Mouse (Mus musculus) ovary, postnatal 10 days (tissue): ENCODE results near the gene Paf1.

ENCODE experiments used
- DNase-seq: peaks from one replicate; pipeline ENCODE4 v3.0.0; 2022; ENCODE audit warnings: low spot score

Gene Paf1

DNA sequence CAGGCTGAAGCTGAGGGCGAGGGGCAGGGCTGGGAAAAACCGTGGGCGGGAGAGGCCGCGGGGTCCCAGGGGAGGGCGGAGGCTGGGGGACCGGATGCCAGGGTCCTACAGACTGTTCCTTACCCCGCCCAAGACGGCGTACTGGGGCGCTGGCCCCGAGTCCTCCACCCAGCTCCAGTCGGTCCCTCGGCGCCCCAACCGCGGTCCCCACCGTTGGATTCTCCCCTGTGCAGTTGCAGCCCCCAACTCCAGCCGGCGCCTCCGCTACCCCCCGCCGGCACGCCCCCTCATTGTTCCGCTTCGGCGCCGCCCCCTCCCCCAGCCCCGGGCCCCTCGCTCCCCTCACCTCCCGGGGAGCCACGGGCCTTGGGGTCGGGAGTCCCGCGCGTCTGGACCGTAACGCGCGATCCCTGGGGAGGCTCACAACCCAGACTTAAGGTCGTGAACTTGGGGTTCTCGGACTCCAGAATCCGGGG lies 21.2 kb upstream of the Paf1 start:
- peak; percentile 42 for DNase-seq

DNA sequence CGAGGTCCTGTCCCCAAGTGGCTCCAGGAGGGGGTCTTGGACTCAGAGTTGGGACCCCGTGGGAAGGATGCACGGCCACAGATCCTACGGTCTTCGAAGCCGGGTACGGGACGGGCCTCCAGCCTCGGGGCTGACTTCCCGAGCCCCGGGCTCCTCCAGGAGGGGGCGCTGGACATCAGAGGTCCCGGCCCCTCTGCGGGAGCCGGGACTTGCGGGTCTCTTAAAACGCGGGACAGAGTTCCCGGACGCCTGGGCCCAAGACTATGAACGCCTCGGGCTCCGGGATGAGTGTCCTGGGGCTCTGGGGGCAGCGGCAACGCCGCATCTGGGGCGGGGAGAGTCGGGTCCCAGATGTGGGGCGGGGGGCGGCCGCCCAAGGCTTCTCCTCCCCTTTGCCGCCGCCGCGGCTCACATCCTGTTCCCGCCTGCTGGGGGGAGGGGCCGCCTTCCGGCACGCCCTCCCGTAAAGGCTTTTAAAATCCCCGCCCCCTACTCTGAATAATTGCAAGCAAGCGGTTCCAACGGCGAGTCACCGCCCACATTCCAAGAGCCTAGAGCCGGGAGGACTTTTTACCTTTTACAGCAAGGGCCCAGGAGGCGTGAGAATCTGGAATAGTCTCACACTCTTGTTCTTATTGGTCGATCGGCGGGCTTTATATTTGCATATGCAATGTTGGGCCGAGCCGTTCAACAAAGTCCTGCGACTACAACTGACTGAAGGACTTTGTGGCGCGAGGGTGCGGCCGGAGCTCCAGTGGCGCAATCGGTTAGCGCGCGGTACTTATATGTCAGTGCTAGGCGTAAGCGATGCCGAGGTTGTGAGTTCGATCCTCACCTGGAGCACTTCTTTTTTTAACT lies 20.3 kb upstream of the Paf1 start, which contains the start of gene Plekhg2:
Gene Plekhg2, minus strand, starts transcription at position 349 of the 858 bp plus-strand sequence.
- peak; percentile 99 for DNase-seq

DNA sequence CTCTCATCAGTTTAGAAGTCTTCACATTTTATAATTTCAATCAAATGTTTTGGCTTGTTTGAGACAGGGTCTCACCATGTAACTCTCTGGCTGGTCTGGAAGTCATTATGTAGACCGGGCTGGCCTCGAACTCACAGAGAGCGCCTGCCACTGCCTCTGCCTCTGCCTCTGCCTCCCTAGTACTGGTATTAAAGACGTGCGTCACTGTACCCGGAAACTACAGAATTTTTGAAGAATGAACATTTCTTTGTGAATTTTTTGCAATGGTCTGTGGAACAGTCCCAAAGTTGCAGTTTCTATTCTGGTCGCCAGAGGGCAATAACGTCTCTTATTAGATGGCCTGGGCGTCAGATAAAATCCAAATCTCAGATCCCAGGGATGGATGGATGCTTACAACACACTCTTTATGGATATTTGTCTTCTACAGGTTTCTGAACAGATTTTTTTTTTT lies 19.6 kb upstream of the Paf1 start:
- no peak for DNase-seq

DNA sequence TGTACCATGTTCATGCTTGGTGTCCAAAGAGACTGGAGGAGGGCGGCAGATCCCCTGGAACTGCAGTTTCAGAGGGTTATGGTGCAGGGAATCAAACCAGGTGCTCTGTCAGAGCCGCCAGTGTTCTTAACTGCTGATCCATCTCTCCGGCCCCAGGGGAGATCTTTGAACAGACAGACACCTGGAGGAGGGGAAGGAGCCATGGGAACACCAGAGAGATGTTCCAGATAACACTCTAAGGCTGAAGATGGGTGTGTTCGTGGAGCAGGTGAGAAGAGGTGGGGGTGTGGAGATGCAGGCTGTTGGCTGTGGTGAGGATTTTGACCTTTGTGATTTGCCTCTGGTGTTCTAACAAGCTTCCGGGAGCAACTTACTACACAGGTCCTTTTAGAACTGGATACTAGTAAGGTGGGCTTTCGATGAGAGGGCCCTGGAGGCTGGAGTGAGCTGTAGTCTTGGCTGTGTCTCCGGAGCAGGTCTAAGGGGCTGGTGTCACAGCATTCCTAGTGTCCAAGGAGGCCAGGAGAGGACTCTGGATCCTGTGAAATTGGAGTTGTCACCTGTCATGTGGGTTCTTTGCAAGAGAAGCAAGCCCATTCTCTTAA lies 18.8 kb upstream of the Paf1 start:
- DNase-seq: no peak

DNA sequence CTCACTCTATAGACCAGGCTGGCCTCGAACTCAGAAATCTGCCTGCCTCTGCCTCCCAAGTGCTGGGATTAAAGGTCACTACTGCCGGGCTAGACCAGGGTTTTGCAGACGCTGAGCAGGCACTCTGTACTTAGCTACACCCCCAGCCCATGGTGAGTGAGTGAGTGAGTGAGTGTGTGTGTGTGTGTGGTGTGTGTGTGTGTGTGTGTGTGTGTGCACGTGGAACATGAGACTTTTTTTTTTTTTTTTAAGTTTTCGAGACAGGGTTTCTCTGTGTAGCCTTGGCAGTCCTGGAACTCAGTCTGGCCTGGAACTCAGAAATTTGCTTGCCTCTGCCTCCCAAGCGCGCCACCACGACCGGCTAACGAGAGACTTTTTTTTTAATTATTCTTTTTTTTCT lies 18.1 kb upstream of the Paf1 start:
- no peak for DNase-seq

DNA sequence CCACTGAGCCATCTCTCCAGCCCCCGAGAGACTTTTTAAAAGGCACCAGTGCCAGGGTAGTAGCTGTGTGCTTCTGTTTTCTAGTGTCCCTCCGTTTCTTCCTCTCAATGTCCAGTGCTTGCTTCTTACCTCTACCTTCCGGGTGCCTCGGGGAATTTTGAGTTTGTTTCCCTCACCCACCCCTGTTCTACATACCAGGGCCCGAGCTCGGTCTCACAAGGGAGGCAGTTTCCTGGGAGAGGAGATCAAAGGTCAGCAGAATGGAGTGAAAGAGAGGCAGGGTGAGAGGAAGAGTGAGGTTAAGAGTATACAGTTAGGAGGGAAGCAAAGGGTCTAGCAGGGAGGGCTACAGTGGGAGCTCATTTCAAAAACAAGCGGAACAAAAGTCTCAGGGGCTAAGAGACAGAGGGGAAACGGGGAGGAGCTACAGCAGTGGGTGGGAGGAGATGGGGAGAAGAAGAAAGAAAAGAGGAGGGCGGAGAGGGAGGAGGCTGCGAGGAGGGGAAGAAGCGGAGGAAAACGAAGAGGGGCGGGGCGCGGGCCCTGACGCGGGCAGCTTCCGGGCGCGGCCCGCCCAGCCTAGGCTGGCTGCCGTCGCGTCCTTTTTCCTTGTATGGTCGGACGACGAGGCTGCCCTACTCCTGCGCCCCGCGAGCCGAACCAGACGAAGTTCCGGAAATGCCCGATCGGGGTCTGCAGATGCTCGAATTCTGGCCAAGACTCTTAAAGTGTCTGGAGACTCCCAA lies 17.4 kb upstream of the Paf1 start:
- DNase-seq: peak; percentile 72

DNA sequence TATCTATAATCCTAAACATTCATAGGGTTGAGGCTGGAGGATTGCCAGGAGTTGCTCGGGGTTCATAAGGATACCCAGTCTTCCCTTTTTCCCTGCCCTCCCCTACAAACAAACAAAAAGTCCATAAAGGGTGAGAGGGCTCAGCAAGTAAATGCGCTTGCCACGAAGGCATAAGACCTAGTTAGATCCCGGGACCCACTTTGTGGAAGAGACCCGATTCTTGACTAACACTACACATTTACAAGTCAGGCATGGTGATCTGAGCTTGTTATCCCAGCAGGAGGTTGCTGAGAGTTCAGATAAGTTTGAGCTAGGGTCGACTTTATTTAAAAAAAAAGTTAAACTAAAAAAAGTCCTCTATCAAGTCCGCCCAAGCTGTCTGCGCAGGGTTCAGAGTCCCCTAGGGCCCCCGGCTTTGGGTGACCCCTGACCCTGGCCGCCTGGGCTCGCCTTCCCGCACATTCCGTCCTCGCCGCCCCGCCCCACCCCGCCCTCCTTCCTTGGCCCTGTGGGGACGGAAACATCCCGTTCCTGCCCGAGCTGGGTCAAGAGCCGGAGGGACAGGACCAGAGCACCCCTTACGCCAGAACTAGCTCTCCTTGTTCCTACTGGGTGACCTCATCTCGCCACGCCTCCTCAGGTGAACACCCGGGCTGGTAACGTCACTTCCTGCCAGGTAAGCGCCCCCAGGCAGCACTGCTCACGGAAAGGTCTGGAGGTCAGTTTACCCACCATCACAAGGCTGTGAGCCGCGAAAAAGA lies 16.6 kb upstream of the Paf1 start:
- no peak for DNase-seq

DNA sequence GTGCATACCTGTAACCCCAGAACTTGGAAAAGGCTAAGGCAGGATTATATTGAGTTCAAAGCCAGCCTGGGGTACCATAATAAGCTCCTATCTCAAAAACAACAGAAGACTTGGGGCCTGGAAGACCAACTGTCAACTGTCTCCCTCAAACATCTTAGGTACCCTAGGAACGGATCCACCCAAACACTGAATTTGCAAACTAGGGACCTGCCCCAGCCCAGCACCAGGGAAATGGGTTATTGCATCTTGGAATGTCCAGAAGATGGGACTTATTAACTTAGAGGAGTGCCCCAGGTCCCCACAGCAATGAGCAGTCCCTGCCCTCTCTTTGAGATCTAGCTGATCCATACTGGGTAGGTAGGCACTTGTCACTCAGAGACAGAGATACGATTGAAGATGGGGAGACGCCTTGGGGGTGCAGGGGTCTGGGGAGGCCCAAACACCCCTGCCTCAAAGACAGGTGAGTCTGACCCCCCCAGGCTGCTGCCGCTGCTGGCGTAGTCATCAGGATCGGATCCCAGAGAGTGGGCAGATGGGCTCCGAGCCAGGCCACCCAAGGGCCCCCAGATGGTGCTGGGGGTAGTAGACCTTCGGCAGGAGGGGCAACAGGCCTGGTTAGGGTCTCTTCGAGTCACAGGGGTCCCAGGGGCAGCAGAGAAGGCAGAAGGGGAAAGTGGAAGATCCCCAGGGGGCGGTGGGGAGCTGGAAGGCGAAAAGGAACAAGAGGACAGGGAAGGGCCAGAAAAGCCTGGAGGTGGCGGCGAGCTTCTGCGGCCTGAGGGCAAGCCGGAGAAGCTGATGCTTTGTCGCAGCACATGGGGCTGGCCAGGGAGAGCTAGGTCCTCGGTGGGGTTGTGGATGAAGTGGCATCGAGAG lies 15.3 kb upstream of the Paf1 start:
- no peak for DNase-seq

DNA sequence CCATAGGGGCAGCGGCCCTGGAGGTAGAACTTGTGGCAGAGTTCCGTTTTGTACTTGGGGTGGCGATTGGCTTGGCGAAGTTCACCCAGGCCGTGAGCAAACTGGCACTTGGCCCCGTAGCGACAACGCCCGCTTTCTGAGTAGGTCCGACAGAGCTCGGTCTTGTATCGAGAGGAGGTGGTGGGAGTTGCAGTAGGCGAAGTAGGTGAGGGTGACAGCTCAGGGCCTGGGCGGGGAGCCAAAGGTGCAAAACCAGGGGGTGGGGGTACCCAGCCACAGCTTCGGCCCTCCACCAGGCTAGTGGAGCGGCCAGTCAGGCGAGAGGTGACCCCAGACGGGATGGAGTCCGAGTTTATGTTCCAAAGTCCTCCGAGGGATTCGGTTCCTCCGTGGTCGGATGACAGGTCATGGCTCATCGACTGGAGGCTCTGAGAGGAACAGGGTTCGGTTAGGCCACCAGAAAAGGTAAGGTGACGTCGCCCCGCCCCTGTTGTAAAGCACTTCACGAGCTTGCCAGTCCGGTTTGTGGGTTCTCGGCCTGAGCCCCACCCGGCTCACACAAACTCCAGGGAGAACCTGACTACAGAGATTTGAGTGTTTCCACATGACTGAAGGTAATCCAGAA lies 14.6 kb upstream of the Paf1 start:
- no peak for DNase-seq

DNA sequence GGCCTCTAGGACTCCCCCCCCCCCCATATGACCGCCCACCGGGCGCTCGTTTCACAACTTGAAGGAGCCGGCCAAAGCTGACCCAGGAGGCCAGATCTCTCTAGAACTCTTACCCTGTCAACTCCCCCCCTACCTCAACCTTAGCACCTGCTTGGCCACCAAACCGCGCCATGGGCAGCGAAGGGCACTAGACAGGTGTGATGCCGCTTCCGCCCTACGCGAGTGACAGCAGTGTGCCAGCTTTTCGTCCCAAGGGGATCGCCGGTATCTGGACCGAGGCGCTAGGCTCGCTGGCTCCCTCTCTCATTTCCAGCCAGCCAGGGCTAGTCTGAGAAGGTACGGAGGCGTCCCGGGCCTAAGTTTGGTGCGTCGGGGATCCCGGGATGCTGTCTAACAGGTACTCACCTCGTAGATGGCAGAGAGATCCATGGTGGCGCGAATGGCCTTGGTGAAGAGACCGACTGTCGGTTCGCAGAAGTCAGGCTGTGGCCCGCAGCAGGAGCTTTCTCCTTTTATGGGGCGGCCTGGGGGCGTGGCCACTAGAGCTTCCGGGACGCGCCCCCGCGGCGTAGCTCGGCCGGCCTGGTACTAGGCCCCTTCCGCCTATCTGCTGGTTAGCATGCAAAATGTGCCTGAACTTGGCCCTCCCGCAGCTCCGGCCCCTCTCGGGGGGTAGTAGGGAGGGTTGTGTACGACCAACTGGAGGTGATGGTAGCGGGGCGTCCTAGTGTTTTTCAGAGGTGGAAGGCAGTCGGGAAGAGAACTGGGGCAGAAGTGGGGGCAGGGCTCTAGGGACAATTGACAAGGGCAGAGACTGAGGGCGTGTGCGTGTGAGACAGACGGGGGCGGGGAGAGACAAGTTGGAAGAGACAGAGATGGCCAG lies 13.7 kb upstream of the Paf1 start:
- peak; percentile 93 for DNase-seq

DNA sequence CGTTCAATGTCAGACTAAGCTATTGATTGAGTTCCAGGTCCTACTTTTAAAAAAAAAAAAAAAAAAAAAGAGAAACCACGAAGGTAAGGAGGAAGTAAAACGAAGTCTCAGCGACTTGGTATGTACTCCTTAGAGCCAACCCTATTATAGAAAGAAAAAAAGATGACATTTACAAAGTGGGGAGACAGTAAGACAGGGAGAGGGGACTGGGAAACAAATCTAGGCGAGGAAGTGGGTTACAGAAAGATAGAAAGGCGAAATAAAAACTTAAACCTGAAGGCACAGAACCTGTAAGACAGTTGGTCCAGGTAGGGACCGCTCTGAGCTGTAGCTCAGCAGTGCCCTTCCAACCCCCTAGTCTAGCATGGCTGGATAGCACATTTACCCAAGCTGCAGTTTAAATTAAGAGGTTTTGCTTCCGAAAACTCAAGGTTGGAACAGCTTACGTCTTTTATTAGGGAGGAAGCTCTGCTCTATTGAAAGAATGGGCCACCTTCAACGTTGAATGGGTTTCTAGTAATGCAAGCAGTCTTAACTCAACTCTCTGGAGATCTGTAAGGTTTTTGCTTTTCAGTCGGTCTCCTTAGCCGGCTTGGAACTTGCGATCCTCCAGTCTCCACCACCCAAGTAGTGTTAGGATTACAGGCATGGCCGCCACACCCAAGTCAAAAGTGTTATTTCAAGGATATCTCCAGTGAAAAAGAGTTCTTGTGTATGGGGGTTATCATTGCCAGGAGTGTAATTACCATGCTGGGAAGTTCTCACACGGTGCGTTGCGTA lies 12.3 kb upstream of the Paf1 start, which contains the start of gene Zfp36:
Gene Zfp36, minus strand, starts transcription at position 17 of the 780 bp plus-strand sequence.
- no peak for DNase-seq

DNA sequence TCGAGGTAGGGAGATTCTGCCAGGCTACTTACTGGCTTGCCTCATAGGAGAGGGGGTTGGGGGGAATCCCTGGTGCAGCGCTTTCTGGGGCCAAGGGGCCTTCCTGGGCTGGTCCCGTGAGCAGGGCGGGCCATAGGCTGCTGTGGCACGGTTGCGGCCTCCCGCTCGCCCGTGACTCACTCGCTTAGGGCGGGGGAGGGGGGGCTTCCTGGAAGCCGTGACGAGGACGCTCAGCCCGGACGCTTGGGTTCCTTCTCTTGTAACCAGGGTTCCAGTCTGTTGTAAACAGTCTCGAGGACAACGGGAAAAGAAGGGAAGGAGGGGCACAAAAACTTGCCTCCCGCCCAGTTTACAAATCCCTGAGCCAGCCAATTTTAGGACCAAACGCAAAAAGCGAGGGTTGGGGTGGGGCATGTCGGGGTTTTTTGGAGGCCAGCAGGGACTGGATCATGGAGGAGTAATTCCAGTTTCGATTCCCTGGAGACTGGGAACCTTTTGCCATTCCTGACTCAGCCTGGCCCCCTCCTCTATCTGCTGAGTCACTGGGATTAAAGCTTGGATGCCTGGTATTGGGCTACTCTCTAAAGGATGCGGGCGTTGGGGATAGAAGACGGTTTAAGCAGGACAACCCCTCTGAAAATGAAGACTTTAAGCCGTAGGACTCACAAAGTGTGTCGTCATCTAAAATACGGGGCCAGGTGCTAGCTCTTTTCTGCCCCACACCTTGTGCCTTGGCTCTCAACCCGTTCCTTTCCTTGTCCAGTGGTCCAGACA lies 11.5 kb upstream of the Paf1 start:
- DNase-seq: no peak

DNA sequence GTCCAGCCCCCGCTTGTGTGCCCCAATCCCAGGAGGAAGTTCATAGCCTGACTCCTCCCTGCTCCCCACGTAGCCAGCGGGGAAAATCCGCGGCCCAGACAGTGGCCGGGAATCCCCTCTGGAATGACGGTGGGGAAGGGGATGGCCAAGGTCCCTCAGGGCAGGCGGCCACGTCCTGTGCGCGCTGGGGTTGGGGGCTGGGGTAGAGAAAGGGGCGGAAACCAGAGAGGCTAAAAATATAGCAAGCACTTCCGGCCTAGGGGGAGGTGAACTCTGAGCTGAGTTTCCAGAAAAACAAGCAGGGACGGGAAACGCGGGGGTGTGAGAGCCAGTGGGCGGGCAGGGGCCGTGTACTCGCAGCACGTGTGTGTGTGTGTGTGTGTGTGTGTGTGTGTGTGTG lies 10.8 kb upstream of the Paf1 start:
- peak; percentile 72 for DNase-seq

DNA sequence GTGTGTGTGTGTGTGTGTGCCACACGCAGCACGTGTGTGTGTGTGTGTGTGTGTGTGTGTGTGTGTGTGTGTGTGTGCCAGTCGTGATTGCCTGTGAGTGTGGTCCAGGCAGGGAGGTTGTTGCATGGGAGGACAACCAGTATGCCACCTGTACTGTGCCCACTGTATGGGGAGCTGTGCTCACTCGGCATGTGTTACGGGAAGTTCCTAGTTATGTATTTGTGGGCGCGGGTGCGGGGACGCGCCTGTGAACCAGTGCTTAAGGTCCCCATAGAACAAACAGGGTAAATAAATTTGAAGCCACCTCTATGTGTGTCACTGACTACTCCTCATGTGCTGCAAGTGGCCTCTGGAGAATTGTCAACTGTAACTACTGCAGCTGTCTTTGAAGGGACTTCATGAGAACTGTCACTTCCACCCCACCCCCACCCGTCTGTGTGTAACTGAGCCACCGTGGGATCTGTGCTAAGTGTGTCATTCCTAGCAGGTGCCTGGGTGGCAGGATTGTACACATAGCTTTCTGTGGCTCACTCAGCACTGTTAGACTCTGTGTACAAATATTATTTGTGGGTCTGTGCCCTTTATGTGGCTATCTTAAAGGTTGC lies 10.3 kb upstream of the Paf1 start:
- DNase-seq: no peak

DNA sequence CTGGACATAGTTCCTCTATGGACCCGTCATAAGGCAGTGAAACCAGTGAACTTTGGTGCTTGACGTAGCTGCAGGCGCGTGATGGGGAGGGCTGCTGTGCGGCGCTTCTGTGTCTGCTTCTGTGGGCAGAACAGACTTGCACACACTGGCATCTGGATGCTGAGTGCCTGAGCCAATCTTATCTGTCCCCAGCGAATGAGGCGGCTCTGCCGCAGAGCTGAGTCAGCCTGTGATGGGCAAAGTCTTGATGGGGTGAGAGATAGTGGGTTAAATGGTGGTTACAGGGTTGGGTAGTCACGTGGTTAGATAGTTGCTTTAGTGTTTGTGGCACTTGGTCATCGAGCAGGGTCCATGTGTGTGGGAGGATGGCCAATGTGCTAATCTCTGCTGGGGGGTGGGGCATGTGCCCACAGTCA lies 9.8 kb upstream of the Paf1 start:
- no peak for DNase-seq

DNA sequence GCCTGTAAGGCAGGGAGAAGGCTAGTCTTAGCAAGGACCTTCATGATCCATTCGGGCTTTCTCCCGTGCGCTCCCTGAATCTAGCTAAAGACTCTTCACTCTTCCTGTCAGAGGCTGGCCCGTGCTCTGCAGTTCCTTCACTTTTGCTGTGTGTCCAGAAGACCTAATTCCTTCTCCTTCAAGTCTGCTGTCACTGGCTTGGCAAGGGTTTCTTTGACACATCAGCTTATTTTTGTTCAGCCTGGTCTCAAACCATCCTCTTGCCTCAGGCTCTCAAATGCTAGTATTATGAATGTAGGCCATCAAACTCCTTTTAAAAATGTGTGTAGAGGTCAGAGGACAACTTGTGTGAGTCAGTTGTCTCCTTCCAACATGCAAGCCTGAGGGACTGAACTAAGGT lies 9.1 kb upstream of the Paf1 start:
- DNase-seq: no peak

DNA sequence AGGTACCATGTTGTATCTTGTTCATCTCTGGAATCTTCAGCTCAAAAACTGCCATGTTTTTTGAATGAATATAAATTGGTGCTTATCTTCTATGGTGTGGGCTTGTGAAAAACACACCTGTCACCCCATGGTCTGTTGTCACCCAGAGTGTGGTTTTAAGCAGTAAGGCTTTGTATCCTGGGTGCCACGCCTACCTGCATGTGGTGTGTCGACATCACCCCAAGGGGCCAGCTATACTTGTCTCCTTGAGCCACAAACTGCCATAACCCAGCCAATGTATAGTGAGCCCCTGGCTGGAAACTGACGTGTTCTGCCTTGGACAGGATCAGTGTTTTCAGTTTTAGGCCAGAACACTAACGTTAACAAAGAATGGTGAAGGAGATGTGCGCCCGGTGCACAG lies 8.6 kb upstream of the Paf1 start:
- no peak for DNase-seq
